Mouse (Mus musculus): Measurements from ENCODE around the gene Mbtd1. TPM values are rescaled to one million over a fixed set of nuclear protein-coding genes. Genes with fewer than 3 reads are reported as not detected.
A peak's percentile ranks its signal among the peaks of the same experiment; 100 is the strongest.

Gene Mbtd1
- 23.1 and 26.7 TPM in 2 replicates for polyA plus RNA-seq (2014; fragmentation: Nextera tagmentation; extraction: Ambion mirVana)

- H3K36me3 ChIP-seq (ENCODE audit: control insufficient read depth, insufficient read depth, low read length) = peaks cover 11% of the 10 kb centered on the region
- peak within 1 kb of the TSS; percentile 90 for H3K9ac ChIP-seq (replicated peaks; ENCODE audit: low read length)
- H3K4me2 ChIP-seq (ENCODE audit: low read length) = peak within 1 kb of the TSS; percentile 73
- under 1% methylated on average over 74 of the region's 83 CpGs for WGBS
- H3K4me3 ChIP-seq (replicated peaks; ENCODE audit: low read depth, low read length) = peak within 1 kb of the TSS; percentile 99
- H3K4me1 ChIP-seq (ENCODE audit: control insufficient read depth, insufficient read depth, low read length) = peaks cover 25% of the 10 kb centered on the region
- DNase-seq (peak; percentile 100), ATAC-seq (ENCODE audit: low FRiP score, low TSS enrichment) (peak; percentile 97)
- no peaks in the 10 kb centered on the region for H3K9me3 ChIP-seq (ENCODE audit: control insufficient read depth, low read length)
- H3K27ac ChIP-seq (replicated peaks; ENCODE audit: low read depth, low read length) = peak within 1 kb of the TSS; percentile 95
- H3K27me3 ChIP-seq (ENCODE audit: control insufficient read depth, insufficient read depth, low read length) = no peaks in the 10 kb centered on the region
Observed at GRCm38 (mm10) chr11:93885572-93886410, at the start of gene Mbtd1, which contains the start of gene Utp18. TSS of gene Mbtd1 (plus strand) at chr11:93885852. TSS of gene Utp18 (minus strand) at chr11:93885766.

DNA sequence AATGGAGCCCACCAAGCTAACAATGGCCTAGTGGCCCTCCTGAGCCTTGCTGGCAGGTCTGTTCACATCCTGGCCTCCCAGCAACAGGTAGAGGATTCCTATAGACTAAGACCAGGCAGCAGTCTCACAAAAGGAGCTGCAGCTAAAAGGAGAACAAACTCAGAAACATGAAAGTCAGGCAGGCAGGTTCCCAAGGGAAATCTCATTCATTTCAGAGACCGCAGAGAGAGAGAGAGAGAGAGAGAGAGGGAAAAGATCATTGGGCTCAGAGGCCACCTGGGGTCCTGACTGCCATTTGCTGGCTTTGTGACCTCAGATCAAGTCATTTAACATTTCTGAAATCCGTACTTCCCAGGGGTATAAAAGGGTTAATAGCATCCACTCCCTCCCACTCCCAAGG lies 38.3 kb upstream of the Mbtd1 start:
- no peaks in the 10 kb centered on the region for H3K36me3 ChIP-seq (ENCODE audit: control insufficient read depth, insufficient read depth, low read length)
- H3K9ac ChIP-seq (replicated peaks; ENCODE audit: low read length) = no peak overlapping the region
- H3K27ac ChIP-seq (replicated peaks; ENCODE audit: low read depth, low read length) = no peak overlapping the region
- no peaks in the 10 kb centered on the region for H3K4me1 ChIP-seq (ENCODE audit: control insufficient read depth, insufficient read depth, low read length)
- ATAC-seq (ENCODE audit: low FRiP score, low TSS enrichment) (no peak), DNase-seq (peak; percentile 19)
- no peak overlapping the region for H3K4me3 ChIP-seq (replicated peaks; ENCODE audit: low read depth, low read length)
- no peak overlapping the region for H3K4me2 ChIP-seq (ENCODE audit: low read length)
- WGBS = 4% methylated on average over 2 of the region's 2 CpGs
- H3K9me3 ChIP-seq (ENCODE audit: control insufficient read depth, low read length) = no peaks in the 10 kb centered on the region
- no peaks in the 10 kb centered on the region for H3K27me3 ChIP-seq (ENCODE audit: control insufficient read depth, insufficient read depth, low read length)

- DNase-seq = no peak
- H3K4me1 ChIP-seq (ENCODE audit: control insufficient read depth, insufficient read depth, low read length) = no peaks in the 10 kb centered on the region
- H3K4me3 ChIP-seq (replicated peaks; ENCODE audit: low read depth, low read length) = no peak overlapping the region
- WGBS = 89% methylated on average over 3 of the region's 3 CpGs
- H3K36me3 ChIP-seq (ENCODE audit: control insufficient read depth, insufficient read depth, low read length) = no peaks in the 10 kb centered on the region
- no peaks in the 10 kb centered on the region for H3K27me3 ChIP-seq (ENCODE audit: control insufficient read depth, insufficient read depth, low read length)
- no peak overlapping the region for H3K9ac ChIP-seq (replicated peaks; ENCODE audit: low read length)
- H3K4me2 ChIP-seq (ENCODE audit: low read length) = no peak overlapping the region
- no peak for ATAC-seq (ENCODE audit: low FRiP score, low TSS enrichment)
- no peak overlapping the region for H3K27ac ChIP-seq (replicated peaks; ENCODE audit: low read depth, low read length)
- no peaks in the 10 kb centered on the region for H3K9me3 ChIP-seq (ENCODE audit: control insufficient read depth, low read length)
Observed at GRCm38 (mm10) chr11:93852546-93852945, 33.1 kb upstream of the Mbtd1 start.

- Histone ChIP-seq H3K27ac (replicated peaks; ENCODE audit: low read depth, low read length) (no peak overlapping the region), H3K36me3 (ENCODE audit: control insufficient read depth, insufficient read depth, low read length) (peaks cover 19% of the 10 kb centered on the region), H3K4me1 (ENCODE audit: control insufficient read depth, insufficient read depth, low read length) (no peaks in the 10 kb centered on the region), H3K9ac (replicated peaks; ENCODE audit: low read length) (no peak overlapping the region), H3K4me2 (ENCODE audit: low read length) (no peak overlapping the region), H3K27me3 (ENCODE audit: control insufficient read depth, insufficient read depth, low read length) (no peaks in the 10 kb centered on the region), H3K9me3 (ENCODE audit: control insufficient read depth, low read length) (no peaks in the 10 kb centered on the region), H3K4me3 (replicated peaks; ENCODE audit: low read depth, low read length) (no peak overlapping the region)
- 7% methylated on average over 6 of the region's 6 CpGs for WGBS
- peak; percentile 95 for DNase-seq
- no peak for ATAC-seq (ENCODE audit: low FRiP score, low TSS enrichment)
Observed at GRCm38 (mm10) chr11:93856284-93856955, 29.2 kb upstream of the Mbtd1 start.

DNA sequence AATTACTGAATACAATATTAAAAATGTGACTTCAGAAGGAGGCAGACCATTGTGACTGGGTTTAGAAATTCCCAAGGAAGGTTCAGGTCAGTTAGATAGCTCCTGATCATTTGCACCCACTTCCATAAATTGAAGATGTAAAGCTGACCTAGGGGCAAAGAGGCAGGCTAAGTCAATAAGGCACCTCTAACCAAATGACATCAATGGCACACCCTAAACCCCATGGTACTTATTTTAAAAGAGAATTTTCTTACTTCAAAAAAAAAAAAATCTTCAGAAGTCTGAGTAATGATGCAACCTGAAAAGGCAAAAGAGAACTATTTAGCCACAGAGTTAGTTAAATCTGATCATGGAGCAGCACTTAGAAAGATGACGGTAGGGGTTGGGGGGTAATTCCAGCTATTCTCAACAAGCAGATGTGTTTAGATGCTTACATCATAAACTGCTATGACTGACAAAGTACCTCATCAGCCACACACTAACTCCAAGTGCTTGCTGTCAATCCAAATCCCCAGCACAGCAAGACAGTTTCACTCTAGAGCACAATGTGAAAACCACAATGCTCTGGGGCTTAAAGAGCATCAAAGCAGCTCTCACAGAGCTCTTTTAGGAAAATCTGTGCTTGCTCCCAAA lies 25.0 kb upstream of the Mbtd1 start:
- H3K4me2 ChIP-seq (ENCODE audit: low read length) = no peak overlapping the region
- H3K27me3 ChIP-seq (ENCODE audit: control insufficient read depth, insufficient read depth, low read length) = no peaks in the 10 kb centered on the region
- 88% methylated on average over 1 of the region's 1 CpGs for whole genome bisulfite sequencing
- H3K27ac ChIP-seq (replicated peaks; ENCODE audit: low read depth, low read length) = no peak overlapping the region
- H3K9ac ChIP-seq (replicated peaks; ENCODE audit: low read length) = no peak overlapping the region
- ATAC-seq (ENCODE audit: low FRiP score, low TSS enrichment) = no peak
- no peaks in the 10 kb centered on the region for H3K4me1 ChIP-seq (ENCODE audit: control insufficient read depth, insufficient read depth, low read length)
- no peaks in the 10 kb centered on the region for H3K9me3 ChIP-seq (ENCODE audit: control insufficient read depth, low read length)
- no peak for DNase-seq
- no peak overlapping the region for H3K4me3 ChIP-seq (replicated peaks; ENCODE audit: low read depth, low read length)
- peaks cover 36% of the 10 kb centered on the region for H3K36me3 ChIP-seq (ENCODE audit: control insufficient read depth, insufficient read depth, low read length)

DNA sequence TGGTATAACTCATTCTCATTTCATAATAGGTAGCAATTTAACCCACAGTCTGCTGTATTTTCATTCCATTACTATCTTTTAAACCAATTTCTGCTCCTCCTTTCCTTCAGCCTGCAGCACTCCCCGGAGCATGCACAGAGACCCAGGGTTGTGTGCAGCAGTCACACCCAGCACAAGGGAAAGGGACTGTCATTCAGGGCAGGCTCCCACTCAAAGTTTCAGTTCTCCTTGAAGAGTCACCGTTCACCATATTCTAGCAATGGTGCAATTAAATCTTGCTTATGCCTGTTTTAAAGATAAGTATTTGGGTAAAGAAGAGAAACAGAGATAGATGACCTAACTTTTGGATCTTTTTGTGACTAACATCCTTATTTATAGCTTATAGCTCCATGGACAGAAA lies 24.5 kb upstream of the Mbtd1 start:
- no peak for DNase-seq
- H3K4me1 ChIP-seq (ENCODE audit: control insufficient read depth, insufficient read depth, low read length) = no peaks in the 10 kb centered on the region
- H3K36me3 ChIP-seq (ENCODE audit: control insufficient read depth, insufficient read depth, low read length) = peaks cover 40% of the 10 kb centered on the region
- H3K27me3 ChIP-seq (ENCODE audit: control insufficient read depth, insufficient read depth, low read length) = no peaks in the 10 kb centered on the region
- no peak for ATAC-seq (ENCODE audit: low FRiP score, low TSS enrichment)
- H3K4me3 ChIP-seq (replicated peaks; ENCODE audit: low read depth, low read length) = no peak overlapping the region
- no peak overlapping the region for H3K4me2 ChIP-seq (ENCODE audit: low read length)
- H3K9ac ChIP-seq (replicated peaks; ENCODE audit: low read length) = no peak overlapping the region
- no peak overlapping the region for H3K27ac ChIP-seq (replicated peaks; ENCODE audit: low read depth, low read length)
- WGBS = 86% methylated on average over 2 of the region's 2 CpGs
- no peaks in the 10 kb centered on the region for H3K9me3 ChIP-seq (ENCODE audit: control insufficient read depth, low read length)

DNA sequence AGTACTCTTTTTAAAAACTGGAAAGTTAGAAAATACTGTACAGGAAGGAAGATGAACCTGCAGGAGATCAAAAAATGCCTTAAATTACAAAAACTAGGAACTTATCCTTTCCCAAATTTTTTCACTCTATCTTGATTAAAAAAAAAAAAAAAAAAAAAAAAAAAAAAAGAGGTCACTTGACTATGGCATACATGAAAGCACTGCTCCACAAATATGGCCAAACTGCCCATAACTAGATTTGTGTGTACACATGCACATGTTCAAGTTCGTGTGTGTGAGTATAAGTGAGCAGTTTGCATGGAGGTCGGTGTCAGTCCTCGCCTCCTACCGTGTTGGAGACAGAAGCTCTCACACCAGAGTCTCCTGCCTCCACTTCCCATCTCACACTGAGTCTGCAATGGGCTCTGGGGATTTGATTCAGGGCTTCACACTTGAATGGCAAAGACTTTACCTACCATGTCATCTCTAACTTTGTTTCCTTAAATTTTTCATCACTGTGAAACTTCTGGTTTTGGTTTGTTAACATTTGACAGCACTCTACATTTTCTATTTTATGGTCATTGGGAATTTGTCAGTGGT lies 23.5 kb upstream of the Mbtd1 start:
- no peak overlapping the region for H3K4me2 ChIP-seq (ENCODE audit: low read length)
- 86% methylated on average over 4 of the region's 4 CpGs for WGBS
- no peak overlapping the region for H3K4me3 ChIP-seq (replicated peaks; ENCODE audit: low read depth, low read length)
- H3K27ac ChIP-seq (replicated peaks; ENCODE audit: low read depth, low read length) = no peak overlapping the region
- no peak overlapping the region for H3K9ac ChIP-seq (replicated peaks; ENCODE audit: low read length)
- H3K9me3 ChIP-seq (ENCODE audit: control insufficient read depth, low read length) = no peaks in the 10 kb centered on the region
- no peak for DNase-seq
- H3K27me3 ChIP-seq (ENCODE audit: control insufficient read depth, insufficient read depth, low read length) = no peaks in the 10 kb centered on the region
- no peak for ATAC-seq (ENCODE audit: low FRiP score, low TSS enrichment)
- peaks cover 49% of the 10 kb centered on the region for H3K36me3 ChIP-seq (ENCODE audit: control insufficient read depth, insufficient read depth, low read length)
- H3K4me1 ChIP-seq (ENCODE audit: control insufficient read depth, insufficient read depth, low read length) = no peaks in the 10 kb centered on the region

GRCm38 (mm10) chr11:93862638-93863037 lies 23.0 kb upstream of the Mbtd1 start:
- DNase-seq (no peak), ATAC-seq (ENCODE audit: low FRiP score, low TSS enrichment) (no peak)
- 95% methylated on average over 1 of the region's 1 CpGs for WGBS
- H3K4me3 ChIP-seq (replicated peaks; ENCODE audit: low read depth, low read length) = no peak overlapping the region
- H3K27ac ChIP-seq (replicated peaks; ENCODE audit: low read depth, low read length) = no peak overlapping the region
- peaks cover 54% of the 10 kb centered on the region for H3K36me3 ChIP-seq (ENCODE audit: control insufficient read depth, insufficient read depth, low read length)
- no peaks in the 10 kb centered on the region for H3K9me3 ChIP-seq (ENCODE audit: control insufficient read depth, low read length)
- no peaks in the 10 kb centered on the region for H3K4me1 ChIP-seq (ENCODE audit: control insufficient read depth, insufficient read depth, low read length)
- H3K9ac ChIP-seq (replicated peaks; ENCODE audit: low read length) = no peak overlapping the region
- no peaks in the 10 kb centered on the region for H3K27me3 ChIP-seq (ENCODE audit: control insufficient read depth, insufficient read depth, low read length)
- no peak overlapping the region for H3K4me2 ChIP-seq (ENCODE audit: low read length)

Data from midbrain, embryonic 14.5 days (tissue).